Mouse (Mus musculus): ENCODE results near the gene Tbx3. TPM values are rescaled to one million over a fixed set of nuclear protein-coding genes. Genes with fewer than 3 reads are reported as not detected.
A peak's percentile ranks its signal among the peaks of the same experiment; 100 is the strongest.

Gene Tbx3
- total RNA-seq, 1 experiment: 47.9 TPM

- Histone ChIP-seq H3K36me3 (ENCODE audit: control insufficient read depth, insufficient read depth, low read length, poor library complexity, severe bottlenecking) (no peaks in the 10 kb centered on the region), H3K9ac (ENCODE audit: insufficient read depth, low read depth, low read length, poor library complexity, severe bottlenecking) (no peak overlapping the region), H3K9me3 (ENCODE audit: control insufficient read depth, insufficient read depth, low read depth, low read length) (no peaks in the 10 kb centered on the region), H3K27ac (ENCODE audit: insufficient read depth, low read depth, low read length, poor library complexity, severe bottlenecking) (no peak overlapping the region), H3K4me3 (ENCODE audit: insufficient read depth in 1 of 2, low read depth in 1 of 2, low read length in 2 of 2, poor library complexity in 1 of 2, severe bottlenecking in 1 of 2) (no peak overlapping the region), H3K4me1 (ENCODE audit: control insufficient read depth in 2 of 2, insufficient read depth in 2 of 2, low read length in 2 of 2, poor library complexity in 1 of 2) (peaks cover 0 to 16% of the 10 kb centered on the region in 2 experiments; a peak in 2 of 4 replicates)
- in situ Hi-C loops (cut with MboI; ENCODE audit: low sequenced_read_pairs in 2 of 2, unreplicated experiment in 2 of 2): loop anchor here in 1 of 2 experiments (25.0 kb wide), 2 partner anchors 402 to 902 kb away; no protein-coding TSS in a partner anchor
- TF ChIP-seq ZC3H11A (IDR thresholded peaks at IDR 0.05; ENCODE audit: borderline replicate concordance, low read depth, low read length) (no peak), ZNF384 (IDR thresholded peaks at IDR 0.05; ENCODE audit: low read depth, low read length) (no peak), HCFC1 (IDR thresholded peaks at IDR 0.05; ENCODE audit: borderline replicate concordance, insufficient read depth, low read length) (no peak), MAFK (IDR thresholded peaks at IDR 0.05; ENCODE audit: insufficient read depth, low read depth, low read length) (no peak), CHD2 (IDR thresholded peaks at IDR 0.05; ENCODE audit: low read depth, low read length) (no peak)
- DNase-seq (ENCODE audit: low read depth, low spot score): no peak
These were observed 19.0 kb downstream of the Tbx3 start for GRCm38 (mm10) chr5:119689501-119689900.

- Histone ChIP-seq H3K36me3 (ENCODE audit: control insufficient read depth, insufficient read depth, low read length, poor library complexity, severe bottlenecking) (no peaks in the 10 kb centered on the region), H3K9me3 (ENCODE audit: control insufficient read depth, insufficient read depth, low read depth, low read length) (no peaks in the 10 kb centered on the region), H3K9ac (ENCODE audit: insufficient read depth, low read depth, low read length, poor library complexity, severe bottlenecking) (peak overlapping the region; percentile 2; the same call in 1 of the 2 replicates), H3K27ac (ENCODE audit: insufficient read depth, low read depth, low read length, poor library complexity, severe bottlenecking) (no peak overlapping the region), H3K4me3 (ENCODE audit: insufficient read depth in 1 of 2, low read depth in 1 of 2, low read length in 2 of 2, poor library complexity in 1 of 2, severe bottlenecking in 1 of 2) (no peak overlapping the region), H3K4me1 (ENCODE audit: control insufficient read depth in 2 of 2, insufficient read depth in 2 of 2, low read length in 2 of 2, poor library complexity in 1 of 2) (peaks cover 0 to 17% of the 10 kb centered on the region in 2 experiments; a peak in 2 of 4 replicates)
- TF ChIP-seq HCFC1 (IDR thresholded peaks at IDR 0.05; ENCODE audit: borderline replicate concordance, insufficient read depth, low read length) (no peak), ZNF384 (IDR thresholded peaks at IDR 0.05; ENCODE audit: low read depth, low read length) (no peak), ZC3H11A (IDR thresholded peaks at IDR 0.05; ENCODE audit: borderline replicate concordance, low read depth, low read length) (peak; percentile 99), CHD2 (IDR thresholded peaks at IDR 0.05; ENCODE audit: low read depth, low read length) (no peak), MAFK (IDR thresholded peaks at IDR 0.05; ENCODE audit: insufficient read depth, low read depth, low read length) (no peak)
- DNase-seq (ENCODE audit: low read depth, low spot score): no peak
- in situ Hi-C loops (cut with MboI; ENCODE audit: low sequenced_read_pairs in 2 of 2, unreplicated experiment in 2 of 2): loop anchor here (10.0 to 25.0 kb wide), 3 partner anchors 386 to 904 kb away; no protein-coding TSS in a partner anchor
These were observed 20.6 kb downstream of the Tbx3 start for GRCm38 (mm10) chr5:119691075-119691474.

GRCm38 (mm10) chr5:119692425-119692824 lies 22.0 kb downstream of the Tbx3 start:
- peaks cover 0 to 15% of the 10 kb centered on the region in 2 experiments; a peak in 2 of 4 replicates for H3K4me1 ChIP-seq (ENCODE audit: control insufficient read depth in 2 of 2, insufficient read depth in 2 of 2, low read length in 2 of 2, poor library complexity in 1 of 2)
- H3K4me3 ChIP-seq (ENCODE audit: insufficient read depth in 1 of 2, low read depth in 1 of 2, low read length in 2 of 2, poor library complexity in 1 of 2, severe bottlenecking in 1 of 2): no peak overlapping the region
- in situ Hi-C loops (cut with MboI; ENCODE audit: low sequenced_read_pairs in 2 of 2, unreplicated experiment in 2 of 2): loop anchor here (10.0 to 25.0 kb wide), 3 partner anchors 388 to 905 kb away; no protein-coding TSS in a partner anchor
- TF ChIP-seq HCFC1 (IDR thresholded peaks at IDR 0.05; ENCODE audit: borderline replicate concordance, insufficient read depth, low read length) (no peak), CHD2 (IDR thresholded peaks at IDR 0.05; ENCODE audit: low read depth, low read length) (no peak), MAFK (IDR thresholded peaks at IDR 0.05; ENCODE audit: insufficient read depth, low read depth, low read length) (no peak), ZNF384 (IDR thresholded peaks at IDR 0.05; ENCODE audit: low read depth, low read length) (peak; percentile 46; the same call in 1 of the 2 replicates), ZC3H11A (IDR thresholded peaks at IDR 0.05; ENCODE audit: borderline replicate concordance, low read depth, low read length) (no peak)
- H3K36me3 ChIP-seq (ENCODE audit: control insufficient read depth, insufficient read depth, low read length, poor library complexity, severe bottlenecking): no peaks in the 10 kb centered on the region
- no peak overlapping the region for H3K27ac ChIP-seq (ENCODE audit: insufficient read depth, low read depth, low read length, poor library complexity, severe bottlenecking)
- no peaks in the 10 kb centered on the region for H3K9me3 ChIP-seq (ENCODE audit: control insufficient read depth, insufficient read depth, low read depth, low read length)
- DNase-seq (ENCODE audit: low read depth, low spot score): no peak
- H3K9ac ChIP-seq (ENCODE audit: insufficient read depth, low read depth, low read length, poor library complexity, severe bottlenecking): no peak overlapping the region

- no peaks in the 10 kb centered on the region for H3K9me3 ChIP-seq (ENCODE audit: control insufficient read depth, insufficient read depth, low read depth, low read length)
- peak overlapping the region; percentile 18 for H3K27ac ChIP-seq (ENCODE audit: insufficient read depth, low read depth, low read length, poor library complexity, severe bottlenecking)
- DNase-seq (ENCODE audit: low read depth, low spot score): no peak
These were observed 24.4 kb downstream of the Tbx3 start for GRCm38 (mm10) chr5:119694914-119695313.

More at GRCm38 (mm10) chr5:119694914-119695313, 24.4 kb downstream of the Tbx3 start:
- in situ Hi-C loops (cut with MboI; ENCODE audit: low sequenced_read_pairs in 2 of 2, unreplicated experiment in 2 of 2): loop anchor here (10.0 to 25.0 kb wide), 3 partner anchors 390 to 908 kb away; no protein-coding TSS in a partner anchor
- Histone ChIP-seq H3K9ac (ENCODE audit: insufficient read depth, low read depth, low read length, poor library complexity, severe bottlenecking) (no peak overlapping the region), H3K4me3 (ENCODE audit: insufficient read depth in 1 of 2, low read depth in 1 of 2, low read length in 2 of 2, poor library complexity in 1 of 2, severe bottlenecking in 1 of 2) (no peak overlapping the region), H3K4me1 (ENCODE audit: control insufficient read depth in 2 of 2, insufficient read depth in 2 of 2, low read length in 2 of 2, poor library complexity in 1 of 2) (peaks cover 0 to 6% of the 10 kb centered on the region in 2 experiments; a peak in 2 of 4 replicates), H3K36me3 (ENCODE audit: control insufficient read depth, insufficient read depth, low read length, poor library complexity, severe bottlenecking) (no peaks in the 10 kb centered on the region)
- no peak for TF ChIP-seq CHD2 (IDR thresholded peaks at IDR 0.05; ENCODE audit: low read depth, low read length)
- TF ChIP-seq HCFC1 (IDR thresholded peaks at IDR 0.05; ENCODE audit: borderline replicate concordance, insufficient read depth, low read length): no peak
- TF ChIP-seq ZC3H11A (IDR thresholded peaks at IDR 0.05; ENCODE audit: borderline replicate concordance, low read depth, low read length): no peak
- no peak for TF ChIP-seq ZNF384 (IDR thresholded peaks at IDR 0.05; ENCODE audit: low read depth, low read length)
- TF ChIP-seq MAFK (IDR thresholded peaks at IDR 0.05; ENCODE audit: insufficient read depth, low read depth, low read length): no peak
